ENCODE assay signal across 19 mouse cellular contexts in genomic region chr14:25482404-25482803, GRCm38 (mm10). TPM values are rescaled to one million over a fixed set of nuclear protein-coding genes. Genes with fewer than 3 reads are reported as not detected.
DNase-seq lines count a peak whose midpoint lies in the region; ATAC-seq and TF ChIP-seq lines count a peak whose summit lies in the region.
"Had no signal": no experiment of that assay in that cellular context is flagged by ENCODE, and none has a peak within 500 bp of the region (broad histone marks: within the 10 kb centered on the region; RNA-seq: fewer than 3 reads in every experiment).

No protein-coding gene starts in this region.

- H3K27me3 ChIP-seq in erythroblast, embryonic 14.5 days (ENCODE audit: control insufficient read depth) = no peaks in the 10 kb centered on the region
- no peaks in the 10 kb centered on the region for H3K27me3 ChIP-seq in heart, embryonic 16.5 days (ENCODE audit: control insufficient read depth, insufficient read depth, low read length)
- no peaks in the 10 kb centered on the region for H3K27me3 ChIP-seq in liver, adult 2 months (ENCODE audit: control insufficient read depth, insufficient read depth, low read length)
- no peaks in the 10 kb centered on the region for H3K27me3 ChIP-seq in liver, embryonic 16.5 days (ENCODE audit: control insufficient read depth, insufficient read depth, low read depth, low read length)
- H3K27me3 ChIP-seq: limb, embryonic 15.5 days; neural tube, embryonic 15.5 days had no signal

- no peak for TF ChIP-seq POLR2A in liver, adult 2 months (IDR thresholded peaks at IDR 0.05; ENCODE audit: extremely low read depth, insufficient read depth, low read length)

- peaks cover 11% of the 10 kb centered on the region for H3K36me3 ChIP-seq in erythroblast, embryonic 14.5 days (ENCODE audit: control insufficient read depth)
- no peaks in the 10 kb centered on the region for H3K36me3 ChIP-seq in heart, embryonic 16.5 days (ENCODE audit: control insufficient read depth, insufficient read depth)
- H3K36me3 ChIP-seq in liver, adult 2 months (ENCODE audit: control insufficient read depth, insufficient read depth, low read length) = no peaks in the 10 kb centered on the region
- no peaks in the 10 kb centered on the region for H3K36me3 ChIP-seq in liver, embryonic 16.5 days (ENCODE audit: control insufficient read depth, insufficient read depth)
- H3K36me3 ChIP-seq: neural tube, embryonic 15.5 days had no signal

- peaks cover 83% of the 10 kb centered on the region for H3K4me1 ChIP-seq in erythroblast, embryonic 14.5 days (ENCODE audit: control insufficient read depth)
- peaks cover 93% of the 10 kb centered on the region for H3K4me1 ChIP-seq in heart, embryonic 16.5 days (ENCODE audit: control insufficient read depth, insufficient read depth, low read length)
- H3K4me1 ChIP-seq in liver, adult 2 months (ENCODE audit: control insufficient read depth, insufficient read depth, low read length) = peaks cover 68% of the 10 kb centered on the region
- peaks cover 76% of the 10 kb centered on the region for H3K4me1 ChIP-seq in liver, embryonic 16.5 days (ENCODE audit: control insufficient read depth, low read depth, low read length)

- H3K27ac ChIP-seq in heart, embryonic 16.5 days (ENCODE audit: low read length) = peak overlapping the region; percentile 88
- peak overlapping the region; percentile 2; the same call in 1 of the 2 replicates for H3K27ac ChIP-seq in liver, adult 2 months (replicated peaks; ENCODE audit: insufficient read depth, low read depth, low read length)
- H3K27ac ChIP-seq in liver, embryonic 16.5 days (ENCODE audit: low read length) = no peak overlapping the region; the same call in 1 of the 2 replicates

- H3K4me3 ChIP-seq in erythroblast, embryonic 14.5 days (replicated peaks) = peak overlapping the region; percentile 66
- H3K4me3 ChIP-seq in heart, embryonic 16.5 days (ENCODE audit: low read length) = no peak overlapping the region
- H3K4me3 ChIP-seq in liver, adult 2 months (ENCODE audit: insufficient read depth, low read depth, low read length) = no peak overlapping the region
- no peak overlapping the region; the same call in 1 of the 2 replicates for H3K4me3 ChIP-seq in liver, embryonic 16.5 days (ENCODE audit: low read depth, low read length)
- H3K4me3 ChIP-seq: hindbrain, embryonic 10.5 days; limb, embryonic 15.5 days; midbrain, embryonic 10.5 days; myocyte; neural tube, embryonic 15.5 days had no signal

- WGBS in heart, embryonic 16.5 days = 79% methylated on average over 5 of the region's 5 CpGs
- WGBS in liver, adult 2 months = 73% methylated on average over 5 of the region's 5 CpGs
- WGBS in liver, embryonic 16.5 days (ENCODE audit: insufficient replicate concordance) = 73% methylated on average over 5 of the region's 5 CpGs

- no peak for DNase-seq in heart, postnatal 36 days
- no peak for DNase-seq in liver, adult 2 months (ENCODE audit: extremely low read depth, low read depth, low spot score)
- no peak for DNase-seq in liver
- no peak for DNase-seq in thymus, postnatal 4 days
- DNase-seq: adrenal gland, adult 2 months; cerebellum, adult 9-11 months; gastrocnemius, postnatal 36 days; lung, postnatal 14 days; right cerebral cortex, postnatal 25 days; thymus, postnatal 36 days had no signal

- no peak overlapping the region for H3K4me2 ChIP-seq in heart, embryonic 16.5 days (ENCODE audit: low read depth, low read length)
- H3K4me2 ChIP-seq in liver, embryonic 16.5 days (ENCODE audit: low read depth, low read length) = peak overlapping the region; percentile 72
- H3K4me2 ChIP-seq: limb, embryonic 15.5 days; neural tube, embryonic 15.5 days had no signal

- H3K79me2 ChIP-seq in liver, adult 2 months (ENCODE audit: control insufficient read depth, insufficient read depth, low read length) = peaks cover 65% of the 10 kb centered on the region

- H3K9ac ChIP-seq in heart, embryonic 16.5 days (ENCODE audit: low read length) = no peak overlapping the region
- no peak overlapping the region for H3K9ac ChIP-seq in liver, adult 2 months (ENCODE audit: low read depth, low read length)
- H3K9ac ChIP-seq in liver, embryonic 16.5 days (ENCODE audit: low read depth, low read length) = peak overlapping the region; percentile 62
- H3K9ac ChIP-seq: limb, embryonic 15.5 days; neural tube, embryonic 15.5 days had no signal

- no peak for TF ChIP-seq CTCF in liver, adult 2 months (IDR thresholded peaks at IDR 0.05; ENCODE audit: low read depth, low read length)

- ATAC-seq in erythroblast, adult 5-6 weeks (replicated peaks; ENCODE audit: low FRiP score, poor library complexity, severe bottlenecking) = no peak
- no peak for ATAC-seq in heart, embryonic 16.5 days (replicated peaks; ENCODE audit: extremely low read depth, insufficient read depth, low FRiP score)
- no peak for ATAC-seq in liver, embryonic 16.5 days (ENCODE audit: low read depth)

- H3K9me3 ChIP-seq in erythroblast, embryonic 14.5 days (ENCODE audit: control insufficient read depth, low read length) = no peaks in the 10 kb centered on the region
- H3K9me3 ChIP-seq in heart, embryonic 16.5 days (replicated peaks; ENCODE audit: control insufficient read depth, low read length) = no peaks in the 10 kb centered on the region
- H3K9me3 ChIP-seq in liver, embryonic 16.5 days (replicated peaks; ENCODE audit: control insufficient read depth, low read length) = no peaks in the 10 kb centered on the region
- H3K9me3 ChIP-seq: hindbrain, embryonic 10.5 days; limb, embryonic 15.5 days; midbrain, embryonic 10.5 days; neural tube, embryonic 15.5 days had no signal

- intact Hi-C loops in heart, postnatal 36 days (cut with DNase I) = no loop called here

RNA-seq across cellular contexts. Expression of gene Zmiz1, which starts 23.4 kb away (rescaled TPM):
- 0.68 and 0.75 TPM in 2 replicates for polyA plus RNA-seq in erythroblast, embryonic 14.5 days (2012)
- 20.6 and 25.3 TPM in 2 replicates for total RNA-seq in erythroblast, adult 5-6 weeks (2015; ENCODE audit: low replicate concordance)
- 1.4 and 12.3 TPM in 2 replicates for total RNA-seq in erythroblast, adult 5-6 weeks (2017; ENCODE audit: low replicate concordance)
- 20.6 and 22.6 TPM in 2 replicates for polyA plus RNA-seq in heart, embryonic 16.5 days (2015; fragmentation: Nextera tagmentation; extraction: Ambion mirVana)
- 10 to 100 TPM; 38.8 to 41.7 TPM for total RNA-seq in heart, postnatal 36 days (2021)
- total RNA-seq in liver, adult 2 months (2014; rRNA removed) = 5.3 and 10.1 TPM in 2 replicates
- polyA plus RNA-seq in liver, adult 2 months (2012; rRNA removed) = 10.2 and 11.0 TPM in 2 replicates
- 4.1 and 6.1 TPM in 2 replicates for polyA plus RNA-seq in liver, embryonic 16.5 days (2015; fragmentation: Nextera tagmentation; extraction: Ambion mirVana)
